Mouse (Mus musculus) lung, postnatal 10 days (tissue): ENCODE measurements around the gene Tenm4.

Experiments used
- DNase-seq: peaks from one replicate; pipeline ENCODE4 v3.0.0; 2021

Tenm4 gene

DNA sequence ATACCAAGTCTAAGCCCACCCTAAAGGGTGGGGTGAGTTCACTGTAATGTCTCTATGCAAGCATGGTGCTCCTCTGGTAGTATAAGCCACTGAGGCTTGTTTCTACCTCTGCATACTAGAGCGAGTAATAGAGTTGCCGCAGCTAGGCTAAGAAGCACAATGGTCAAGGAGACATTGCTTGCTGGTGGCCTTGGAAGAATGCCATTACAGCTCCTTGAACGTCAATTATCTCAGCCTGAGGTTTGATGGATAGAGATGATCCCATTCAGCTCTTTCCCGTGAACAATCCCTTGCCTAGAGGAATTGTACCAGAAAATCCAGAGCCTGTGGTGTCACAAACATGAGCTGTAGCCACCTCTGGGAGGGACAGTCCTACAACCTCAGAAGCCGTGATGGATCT is 537.5 kb downstream of the Tenm4 start:
- DNase-seq, result no peak

DNA sequence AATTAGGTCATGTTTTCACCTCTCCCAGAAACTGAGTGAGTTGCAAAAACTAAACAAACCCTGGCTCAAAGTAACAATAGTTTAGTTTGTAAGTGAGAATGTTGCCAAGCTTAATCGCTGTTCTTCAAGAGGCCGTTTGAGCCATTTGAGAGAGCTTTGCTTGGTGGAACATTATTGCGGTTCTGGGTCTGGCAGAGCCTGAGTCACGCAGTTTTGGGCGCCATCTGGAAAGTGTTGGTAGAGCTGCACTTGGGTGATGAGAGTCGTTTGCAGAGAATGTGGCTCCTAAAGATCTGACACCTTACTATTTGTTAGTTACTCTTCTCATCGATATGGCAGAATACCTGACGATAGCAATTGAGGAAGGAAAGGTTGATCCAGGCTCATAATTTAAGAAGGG is 537.9 kb downstream of the Tenm4 start:
- DNase-seq, result no peak

DNA sequence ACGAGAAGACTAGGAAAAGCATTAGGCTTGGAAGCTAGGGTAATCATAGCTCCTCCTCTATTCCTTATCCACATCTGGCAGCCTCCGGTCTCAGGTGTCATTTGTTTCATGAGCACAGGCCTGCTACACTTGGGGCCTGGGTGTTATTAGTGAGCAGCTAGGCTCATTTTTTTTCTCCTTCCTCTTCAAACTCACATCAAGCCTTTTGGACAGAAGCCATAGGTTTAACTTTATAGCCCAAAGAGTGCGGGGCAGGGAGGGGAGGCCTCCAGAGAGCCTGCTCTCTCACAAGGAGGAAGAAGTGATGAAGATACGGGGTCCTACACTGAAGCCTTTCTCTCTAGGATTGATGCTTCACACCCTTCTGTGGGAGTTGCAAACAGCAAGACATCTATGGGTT is 538.8 kb downstream of the Tenm4 start:
- DNase-seq, result no peak

DNA sequence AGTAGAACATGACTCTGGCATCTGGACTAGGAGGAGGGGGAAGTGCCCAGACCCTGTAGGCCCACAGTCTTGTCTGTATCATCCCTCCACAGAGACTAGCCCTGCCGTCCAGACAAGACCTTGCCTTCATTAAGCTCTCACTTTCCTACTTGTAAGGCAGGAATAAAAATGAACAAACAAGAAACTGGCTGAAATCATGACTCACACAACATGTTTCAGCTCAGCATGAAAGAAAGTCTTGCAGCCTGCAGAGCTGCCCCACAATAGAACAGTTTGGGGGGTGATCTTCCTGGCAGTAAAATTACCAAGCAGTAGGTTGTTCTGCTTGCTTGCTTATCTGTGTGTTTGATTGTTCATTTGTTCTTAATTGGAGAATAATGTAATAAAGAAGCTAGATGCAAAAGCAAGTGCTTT is 539.6 kb downstream of the Tenm4 start:
- DNase-seq, result no peak

DNA sequence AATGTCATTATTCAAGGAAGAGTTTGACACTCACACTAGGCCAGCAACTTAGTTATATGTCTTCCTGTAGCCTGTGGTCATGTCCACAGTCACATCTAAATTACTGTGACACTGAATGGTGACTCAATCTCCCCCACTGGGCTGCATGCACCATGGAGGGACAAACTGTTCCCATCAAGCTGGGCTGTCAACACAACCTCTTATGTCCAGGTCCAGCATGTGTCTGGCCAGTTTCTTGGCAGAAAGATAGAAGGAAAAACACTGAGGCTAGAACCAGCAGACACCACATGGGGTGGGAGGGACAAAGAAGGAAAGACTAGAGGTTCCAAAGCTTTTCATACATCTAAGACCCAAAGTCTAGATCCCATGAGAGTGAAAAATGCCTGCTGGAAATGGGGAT is 541.8 kb downstream of the Tenm4 start:
- DNase-seq, result no peak

DNA sequence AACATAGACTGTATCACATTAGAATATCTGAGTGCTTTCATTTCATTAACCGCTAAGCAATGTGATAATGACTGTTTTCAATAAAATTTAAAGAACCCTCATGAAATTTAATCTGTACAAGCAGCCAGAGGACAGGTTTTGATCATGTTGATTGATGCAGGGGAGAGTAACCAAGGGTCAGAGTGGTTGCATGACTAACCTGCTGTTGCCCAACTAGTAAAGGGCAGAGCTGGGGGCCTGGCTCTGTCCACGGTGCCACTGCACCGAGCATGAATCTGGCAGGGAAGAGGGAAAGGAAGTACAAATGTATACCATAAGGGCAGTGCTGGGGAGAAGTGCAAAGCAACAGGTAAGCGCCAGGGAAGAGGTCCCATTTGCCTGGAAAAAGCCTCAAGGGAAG is 545.9 kb downstream of the Tenm4 start:
- DNase-seq, result no peak

DNA sequence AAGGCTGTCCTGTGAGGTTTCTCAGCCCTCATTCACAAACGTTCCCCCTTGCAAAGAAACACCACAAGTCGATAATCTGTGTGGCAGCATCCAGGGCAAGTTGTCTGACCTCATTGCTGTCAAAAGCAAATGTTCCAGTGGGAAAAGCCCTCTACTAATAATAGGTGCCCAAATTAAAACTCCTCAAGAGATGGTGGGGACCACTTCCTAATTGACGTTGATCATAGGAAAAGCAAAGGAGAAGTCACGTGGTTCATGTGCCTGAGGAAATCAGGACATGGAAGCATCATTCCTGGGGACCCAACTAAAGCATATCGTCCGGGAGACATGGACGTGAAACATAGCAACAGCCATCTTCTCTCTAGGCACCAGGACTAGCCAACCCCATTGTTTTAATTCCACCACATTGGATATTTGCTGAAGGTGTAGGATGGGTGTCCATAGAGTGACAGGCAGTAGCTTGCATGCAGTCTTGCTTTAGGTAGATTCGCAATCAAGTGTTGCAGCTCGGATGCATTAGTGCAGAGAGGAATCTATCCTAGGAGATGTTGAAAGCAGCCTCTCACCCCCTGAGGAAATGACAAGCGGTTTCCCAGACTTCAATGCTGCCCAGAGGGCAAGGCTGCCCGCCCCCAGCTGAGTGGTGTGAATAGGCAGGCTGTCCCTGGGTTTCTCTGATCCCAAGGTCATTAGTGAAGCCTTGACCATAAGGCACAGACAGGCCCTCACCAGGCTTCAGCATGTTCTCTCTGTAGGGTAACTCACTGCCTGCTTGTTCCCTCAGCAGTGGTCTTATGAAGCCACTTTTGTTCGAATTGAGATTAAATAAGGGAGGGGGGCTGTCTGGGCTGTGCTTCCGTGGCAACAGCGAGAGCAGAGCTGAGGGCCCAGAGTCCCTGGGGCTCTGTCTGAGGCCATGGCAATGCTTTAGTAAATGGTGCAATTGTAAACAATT is 547.4 kb downstream of the Tenm4 start:
- no peak for DNase-seq

DNA sequence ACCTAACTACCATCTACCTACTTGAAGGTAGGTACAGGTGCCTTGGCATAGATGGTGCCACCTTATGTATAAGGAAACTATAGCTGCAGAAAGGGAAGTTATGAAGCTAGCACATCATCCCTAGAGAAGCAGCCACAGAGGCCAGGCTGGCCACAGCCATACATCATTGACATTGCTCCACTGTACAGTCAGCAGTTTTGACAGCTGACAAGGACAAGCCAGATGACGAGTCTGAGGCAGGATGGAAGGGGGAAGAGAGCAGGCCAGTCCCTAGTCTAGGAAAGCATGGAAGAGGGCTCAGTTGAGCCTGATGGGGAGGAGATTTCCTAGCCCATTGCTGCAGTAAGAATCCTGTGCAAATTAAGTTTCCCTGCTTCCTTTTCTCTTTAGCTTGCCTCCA is 548.9 kb downstream of the Tenm4 start:
- DNase-seq, result no peak

DNA sequence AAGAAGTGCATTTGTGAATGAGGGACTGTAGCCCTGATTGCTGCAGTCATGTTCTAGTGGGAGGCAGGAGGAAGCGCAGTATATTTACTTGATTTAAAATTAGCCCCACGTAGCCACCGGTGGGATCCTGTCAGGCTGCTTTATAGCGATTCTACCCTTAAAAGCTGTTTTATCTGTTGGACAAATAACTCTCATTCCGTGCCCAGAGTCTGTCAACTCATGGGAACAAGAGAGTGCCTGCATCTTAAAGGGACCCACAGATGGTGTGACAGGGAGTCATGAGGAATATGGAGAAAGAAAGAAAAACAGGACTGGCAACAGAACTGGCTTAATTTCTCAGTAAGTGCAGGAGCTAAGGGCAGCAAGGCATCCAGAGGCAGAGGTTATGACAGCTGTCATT is 549.4 kb downstream of the Tenm4 start:
- DNase-seq, result no peak

DNA sequence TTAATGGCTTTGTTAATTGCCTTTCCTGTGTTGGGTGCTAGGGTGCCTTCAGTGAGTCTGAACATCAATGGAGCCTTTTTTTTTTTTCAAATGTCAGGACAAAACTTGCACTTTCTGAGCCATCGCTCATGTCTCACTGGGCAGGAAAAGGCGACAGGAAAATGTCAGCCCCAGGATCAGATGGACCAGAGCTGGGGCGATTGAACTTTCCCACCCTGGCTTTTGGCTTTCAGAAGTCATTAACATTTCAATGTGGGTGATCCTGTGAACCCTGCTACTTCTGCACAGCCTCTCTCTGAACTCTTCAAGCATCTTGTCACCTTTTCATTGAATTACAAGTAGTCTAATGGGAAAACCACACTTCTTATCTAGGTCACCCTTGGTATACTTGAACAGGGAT is 551.8 kb downstream of the Tenm4 start:
- no peak for DNase-seq

DNA sequence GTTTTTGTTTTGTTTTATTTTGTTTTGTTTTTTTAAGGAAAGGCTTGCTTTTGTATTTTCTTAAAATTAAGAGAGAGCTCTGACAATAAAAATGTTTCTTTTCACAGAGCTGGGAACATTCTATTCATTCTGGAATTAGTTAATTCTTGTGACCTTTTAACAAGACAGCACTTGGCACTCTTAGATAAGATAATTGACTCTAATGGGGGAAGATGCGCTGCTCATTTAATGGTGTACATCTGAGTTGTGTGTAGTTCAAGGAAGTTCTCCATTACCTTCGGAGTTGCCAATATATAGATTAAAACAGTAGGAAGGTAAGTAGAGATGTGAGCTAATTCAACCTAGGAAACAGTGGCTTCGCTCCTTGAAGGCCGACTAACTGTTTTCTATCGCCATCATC is 554.6 kb downstream of the Tenm4 start:
- DNase-seq, result no peak

DNA sequence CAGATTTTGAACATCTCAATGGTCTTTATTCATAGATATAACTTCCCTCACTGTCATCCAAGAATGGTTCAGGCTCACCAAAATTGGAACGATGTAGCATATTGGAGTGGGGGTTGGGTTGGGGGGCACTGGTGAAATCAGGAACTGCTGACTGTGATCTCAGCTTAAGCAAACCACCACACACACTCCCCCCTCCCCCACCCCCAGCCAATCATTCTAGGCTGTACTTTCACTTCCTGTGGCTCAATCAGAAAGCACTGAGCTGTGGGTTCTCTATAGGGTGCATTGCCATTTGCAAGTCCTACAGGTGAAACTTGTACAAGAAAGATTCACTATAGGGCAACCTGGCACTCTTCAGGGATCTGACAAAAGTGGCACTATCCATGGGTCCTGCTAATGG is 559.3 kb downstream of the Tenm4 start:
- DNase-seq, result no peak

DNA sequence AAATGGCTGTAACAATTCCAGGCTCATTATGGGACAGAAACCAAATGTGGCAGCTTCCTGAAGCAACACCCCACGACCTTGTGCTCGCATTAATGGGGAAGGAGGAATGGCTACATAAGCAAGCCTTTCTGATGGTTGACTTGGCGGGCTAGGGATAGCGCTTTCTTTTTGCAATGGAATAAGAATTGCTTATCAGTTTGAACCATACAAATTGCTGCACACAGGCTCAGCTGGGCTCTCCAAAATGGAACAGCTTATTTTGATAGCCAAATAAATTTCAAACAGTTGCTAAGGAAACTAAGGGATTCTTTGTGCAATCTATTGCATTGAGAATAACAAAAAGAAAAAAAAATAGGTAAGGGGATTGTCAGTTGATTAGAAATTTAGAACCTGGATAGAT is 560.9 kb downstream of the Tenm4 start:
- no peak for DNase-seq

DNA sequence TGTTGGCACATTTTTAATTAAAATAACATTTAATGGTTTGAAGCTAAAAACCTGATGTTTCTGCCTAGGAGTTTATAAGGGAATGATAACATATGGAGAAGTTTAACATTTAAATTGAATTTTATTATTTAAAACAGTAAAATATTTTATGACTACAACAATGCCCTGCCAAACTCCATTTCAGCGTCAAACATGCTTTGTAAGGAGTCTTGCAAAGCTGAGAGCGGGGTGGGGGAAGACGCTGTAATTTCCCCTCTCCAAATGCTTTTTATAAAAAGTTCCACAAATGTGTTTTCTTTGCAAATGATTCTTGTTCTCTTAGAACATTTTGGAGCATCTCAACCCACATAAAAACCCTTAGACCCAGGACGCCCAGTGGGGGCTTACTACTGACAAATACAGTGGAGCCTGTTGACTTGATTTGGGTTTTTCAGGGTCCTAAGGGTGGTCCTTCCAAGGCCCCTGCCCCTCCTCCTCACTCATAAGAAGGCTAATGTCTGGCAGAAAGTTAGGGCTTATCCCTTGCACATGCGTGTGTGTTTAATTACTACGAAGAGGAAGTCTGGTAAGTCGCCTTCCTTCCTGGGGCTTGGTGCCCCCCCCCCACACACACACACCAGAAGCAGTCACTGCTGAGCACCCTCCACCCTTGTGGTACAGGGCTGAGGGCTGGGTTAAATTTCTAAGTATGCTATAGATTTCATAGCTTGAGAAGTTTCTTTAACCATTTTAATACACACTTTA is 563.4 kb downstream of the Tenm4 start:
- no peak for DNase-seq

DNA sequence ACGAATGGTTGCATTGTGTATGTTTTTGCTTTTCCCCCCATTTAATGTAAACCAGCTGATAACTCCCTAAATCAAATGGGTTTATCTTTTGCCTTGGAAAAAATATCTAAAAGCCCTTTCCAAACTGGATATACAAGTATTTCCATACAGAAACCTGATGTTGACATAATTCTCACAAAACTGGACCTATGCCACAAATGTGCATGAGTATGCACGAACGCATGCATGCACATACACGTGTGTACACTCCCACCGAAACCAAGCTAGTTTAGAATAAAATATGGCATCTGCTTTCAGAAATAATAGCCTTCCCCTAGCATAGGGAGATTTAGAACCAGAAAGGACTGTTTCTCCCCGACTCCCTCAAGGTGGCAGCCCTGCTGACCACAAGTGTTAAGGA is 569.6 kb downstream of the Tenm4 start:
- no peak for DNase-seq

DNA sequence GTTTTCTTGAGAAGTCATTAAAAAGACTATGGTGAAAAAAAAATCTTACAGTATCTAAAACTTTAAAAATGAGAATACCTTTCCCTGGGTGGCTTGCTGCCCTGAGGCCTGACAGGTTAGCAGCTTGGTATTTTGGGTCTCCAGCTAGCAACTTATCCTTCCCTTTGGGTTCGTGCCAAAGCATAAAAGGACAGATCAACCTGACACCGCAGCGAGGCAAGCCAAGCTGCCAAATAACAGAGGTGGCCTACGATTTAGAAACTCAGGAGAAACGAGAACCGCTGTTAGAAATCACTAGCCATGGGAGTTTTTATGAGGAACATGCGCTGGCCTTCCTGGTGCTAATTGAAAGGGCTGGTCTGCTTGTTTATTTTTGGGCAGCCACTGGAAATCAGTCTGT is 571.2 kb downstream of the Tenm4 start:
- DNase-seq, result no peak

DNA sequence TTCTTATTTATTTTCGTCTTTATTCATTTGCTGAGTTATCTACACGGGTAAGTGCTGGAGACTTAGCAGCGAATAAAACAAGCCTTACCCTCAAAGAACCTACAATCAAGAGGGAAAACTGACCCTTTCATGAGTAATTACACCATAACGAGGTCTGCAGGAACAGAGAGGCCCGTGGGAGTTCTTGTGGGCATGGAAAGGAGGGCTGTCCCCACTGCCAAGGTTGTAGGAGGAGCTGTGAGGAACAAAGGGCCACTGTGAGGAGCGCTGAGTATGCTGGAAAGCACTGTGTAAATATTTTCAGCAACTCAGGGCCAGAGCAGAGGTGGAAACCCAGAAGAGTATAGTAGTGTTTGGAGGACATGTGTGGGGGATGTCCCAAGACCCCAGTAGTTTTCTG is 574.9 kb downstream of the Tenm4 start:
- peak; percentile 19 for DNase-seq

DNA sequence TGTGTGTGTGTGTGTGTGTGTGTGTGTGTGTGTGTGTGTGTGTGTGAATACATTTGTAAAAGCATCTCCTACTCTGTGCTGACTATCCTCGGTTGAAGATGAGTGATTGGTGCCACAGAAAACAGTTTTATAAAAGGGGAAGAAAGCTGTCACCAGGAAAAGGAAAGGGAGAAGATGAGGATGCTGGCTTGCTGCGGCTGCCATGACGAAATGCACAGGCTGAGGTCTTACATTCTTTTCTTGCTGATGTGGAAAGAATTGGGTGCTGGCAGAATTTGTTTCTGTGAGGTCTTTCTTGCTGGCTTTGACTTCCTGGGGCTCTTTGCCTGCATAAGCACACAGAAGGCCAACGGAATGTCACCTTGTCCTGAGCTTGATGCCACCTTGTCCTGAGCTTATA is 575.7 kb downstream of the Tenm4 start:
- no peak for DNase-seq

DNA sequence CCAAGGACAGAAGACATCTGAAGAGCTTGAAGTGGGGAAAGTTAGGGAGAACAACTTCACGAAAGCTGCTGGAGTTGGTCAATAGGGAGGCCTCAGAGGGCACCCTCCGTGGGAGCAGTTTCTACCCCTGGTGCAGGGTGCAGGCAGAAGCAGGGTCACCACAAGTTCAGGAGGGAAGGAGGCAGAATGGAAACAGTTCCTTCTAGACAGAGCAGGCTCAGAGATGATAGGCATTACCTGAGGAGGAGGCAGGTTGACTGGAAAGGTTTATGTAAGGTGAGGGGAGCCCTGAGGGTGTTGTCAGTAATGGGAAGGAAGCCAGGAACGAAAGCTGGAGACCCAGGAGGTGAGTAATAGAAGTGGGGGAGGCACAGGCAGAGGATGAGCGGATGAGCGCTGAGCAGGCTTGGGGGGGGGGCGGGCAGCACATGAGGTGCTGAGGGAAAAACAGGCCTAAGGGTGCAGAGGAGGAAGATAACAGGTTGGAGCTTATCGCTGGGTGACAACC is 577.5 kb downstream of the Tenm4 start:
- no peak for DNase-seq

DNA sequence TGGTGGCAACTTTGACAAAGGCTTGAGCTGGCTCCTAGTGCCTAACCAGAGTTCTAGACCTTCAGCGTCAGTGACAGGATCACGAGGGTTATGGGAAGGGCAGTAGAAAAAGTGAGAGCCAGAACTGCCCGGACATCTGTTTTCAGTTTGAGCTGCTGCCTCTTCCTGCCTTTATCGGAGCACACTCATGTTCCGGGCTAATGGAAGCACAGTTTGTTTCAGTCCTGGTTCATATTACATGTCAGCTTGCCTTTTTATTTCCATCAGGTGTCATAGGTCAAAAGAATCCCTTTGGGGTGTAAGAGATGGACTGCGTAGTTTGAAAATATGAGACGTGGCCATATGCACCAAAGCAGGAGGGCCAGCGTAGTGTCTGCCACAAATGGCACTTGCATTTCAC is 578.7 kb downstream of the Tenm4 start:
- no peak for DNase-seq

DNA sequence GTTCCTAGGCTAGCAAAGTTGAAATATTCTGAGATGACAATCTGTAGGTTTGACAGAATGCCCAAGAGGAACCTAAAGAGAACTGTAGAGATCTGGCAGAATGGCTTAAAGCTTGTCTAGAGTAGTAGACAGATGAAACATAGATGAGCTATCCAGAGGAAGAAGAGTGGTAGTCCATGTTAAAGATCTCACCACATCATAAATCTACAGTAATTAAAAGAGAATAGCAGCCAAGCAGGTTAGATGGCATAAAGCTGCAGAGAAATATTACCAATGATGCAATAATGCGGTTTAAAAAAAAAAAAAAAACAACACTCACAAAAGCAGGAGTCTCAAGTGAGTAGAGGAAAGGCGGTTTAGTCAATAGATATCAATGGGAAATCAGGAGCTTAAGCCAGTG is 580.2 kb downstream of the Tenm4 start:
- no peak for DNase-seq

DNA sequence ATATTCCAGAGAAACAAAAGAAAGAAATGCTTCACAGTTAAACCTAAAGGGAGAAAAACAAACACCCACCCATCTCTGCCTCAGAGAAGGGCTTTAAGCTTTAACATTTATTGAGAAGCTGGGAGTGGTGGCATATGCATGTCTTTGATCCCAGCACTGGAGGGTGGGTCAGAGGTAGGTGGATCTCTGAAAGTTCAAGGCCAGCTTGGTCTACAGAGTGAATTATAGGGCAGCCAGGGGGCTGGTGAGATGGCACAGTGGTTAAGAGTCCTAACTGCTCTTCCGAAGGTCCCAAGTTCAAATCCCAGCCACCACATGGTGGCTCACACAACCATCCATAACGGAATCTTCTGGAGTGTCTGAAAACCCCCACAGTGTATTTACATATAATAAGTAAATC is 581.7 kb downstream of the Tenm4 start:
- no peak for DNase-seq

DNA sequence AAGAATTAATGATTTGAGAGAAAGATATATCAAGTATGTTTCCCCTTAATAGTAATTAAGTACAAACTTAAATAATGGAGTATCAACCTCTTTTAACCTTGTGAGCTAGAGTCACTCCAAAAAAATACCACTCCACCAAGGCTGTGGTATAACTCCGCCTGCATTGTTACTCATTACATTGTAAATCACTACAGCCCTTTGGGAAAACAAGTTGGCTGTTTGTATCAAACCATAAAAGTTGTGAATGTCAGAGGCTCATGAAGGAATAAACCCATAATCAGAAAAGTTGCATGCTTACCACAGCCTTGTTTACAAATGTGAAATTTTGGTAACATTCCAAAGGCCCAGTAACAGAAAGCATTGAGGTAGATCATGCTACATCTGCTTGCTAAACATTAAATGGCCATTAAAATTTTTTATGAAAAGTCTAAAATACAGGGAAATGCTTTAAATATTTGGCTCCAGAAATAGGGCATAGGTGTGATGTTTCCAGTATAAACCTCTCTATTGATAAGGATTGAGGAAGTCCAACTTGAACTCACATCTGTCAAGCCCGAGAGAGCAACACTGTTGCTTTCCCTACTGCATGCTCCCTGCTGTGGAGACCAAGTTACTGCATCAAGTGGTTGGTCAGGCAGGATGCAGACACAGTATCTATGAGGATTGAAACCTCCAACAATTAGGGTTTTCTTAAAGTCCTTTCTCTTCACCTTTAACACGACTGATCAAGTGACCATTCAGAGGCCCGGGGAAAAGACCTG is 582.5 kb downstream of the Tenm4 start:
- no peak for DNase-seq
